Mouse (Mus musculus) liver, embryonic 16.5 days (tissue): Measurements from ENCODE around the gene Ccsap. TPM values are rescaled to one million over a fixed set of nuclear protein-coding genes. Genes with fewer than 3 reads are reported as not detected.
A peak's percentile ranks its signal among the peaks of the same experiment; 100 is the strongest.

Source experiments
- ATAC-seq: fragments of 200-750 bp; cut with Nextera tagmentation; 2 replicates; pipeline ENCODE4 v1.8.0; 2017; ENCODE audit warnings: low read depth, mild to moderate bottlenecking, moderate number of reproducible peaks, moderate library complexity
- H3K27ac ChIP-seq: fragments of 300-500 bp; sonication (generic); 2 replicates; pipeline ENCODE4 v1.5.1; 2014; ENCODE audit warnings: mild to moderate bottlenecking, low read length
- H3K27me3 ChIP-seq: fragments of 300-500 bp; sonication (generic); 2 replicates; pipeline ENCODE4 v1.6.1; 2014; ENCODE audit warnings: low read depth, low read length, mixed read lengths; ENCODE audit not compliant: control insufficient read depth, insufficient read depth
- H3K36me3 ChIP-seq: fragments of 300-500 bp; sonication (generic); 2 replicates; pipeline ENCODE4 v1.6.1; 2014; ENCODE audit warnings: mild to moderate bottlenecking; ENCODE audit not compliant: control insufficient read depth, insufficient read depth
- H3K4me1 ChIP-seq: fragments of 300-500 bp; sonication (generic); 2 replicates; pipeline ENCODE4 v1.6.1; 2014; ENCODE audit warnings: low read depth, low read length, mixed read lengths; ENCODE audit not compliant: control insufficient read depth
- H3K4me2 ChIP-seq: fragments of 300-500 bp; sonication (generic); 2 replicates; pipeline ENCODE4 v1.6.1; 2014; ENCODE audit warnings: low read depth, low read length, mixed read lengths
- H3K4me3 ChIP-seq: fragments of 300-500 bp; sonication (generic); 2 replicates; pipeline ENCODE4 v1.5.1; 2014; ENCODE audit warnings: low read depth, mild to moderate bottlenecking, low read length
- H3K9ac ChIP-seq: fragments of 300-500 bp; sonication (generic); 2 replicates; pipeline ENCODE4 v1.6.1; 2014; ENCODE audit warnings: low read depth, low read length
- H3K9me3 ChIP-seq: fragments of 300-500 bp; sonication (generic); replicated peaks from 2 replicates; pipeline ENCODE4 v1.6.1; 2016; ENCODE audit warnings: low read length; ENCODE audit not compliant: control insufficient read depth
- WGBS: fragments of 180-500 bp; shearing (Covaris S2); extraction: QIAGEN DNeasy Blood & Tissue Kit; methylation state at CpG from one replicate; pipeline ENCODE4 v1.1.7; 2014; ENCODE audit not compliant: insufficient replicate concordance; 5-methylcytosine and 5-hydroxymethylcytosine counted together
- polyA plus RNA-seq: library from polyadenylated mRNA; unstranded; fragments of >200 nt; fragmentation: Nextera tagmentation; extraction: Ambion mirVana; gene quantifications from 2 replicates; pipeline ENCODE4 v1.2.1, GENCODE M21; 2015

The Ccsap gene
- polyA plus RNA-seq, 1 experiment from 2014 or later = 2.3 TPM

GRCm38 (mm10) chr8:123836354-123836753 lies 23.7 kb downstream of the Ccsap start:
- H3K36me3 ChIP-seq = peaks cover 25% of the 10 kb centered on the region
- no peak overlapping the region for H3K27ac ChIP-seq
- no peak overlapping the region for H3K9ac ChIP-seq
- 83% methylated on average over 6 of the region's 6 CpGs for WGBS
- no peaks in the 10 kb centered on the region for H3K27me3 ChIP-seq
- no peak overlapping the region for H3K4me3 ChIP-seq
- no peaks in the 10 kb centered on the region for H3K4me1 ChIP-seq
- no peak for ATAC-seq
- H3K9me3 ChIP-seq = no peaks in the 10 kb centered on the region
- H3K4me2 ChIP-seq = no peak overlapping the region

DNA sequence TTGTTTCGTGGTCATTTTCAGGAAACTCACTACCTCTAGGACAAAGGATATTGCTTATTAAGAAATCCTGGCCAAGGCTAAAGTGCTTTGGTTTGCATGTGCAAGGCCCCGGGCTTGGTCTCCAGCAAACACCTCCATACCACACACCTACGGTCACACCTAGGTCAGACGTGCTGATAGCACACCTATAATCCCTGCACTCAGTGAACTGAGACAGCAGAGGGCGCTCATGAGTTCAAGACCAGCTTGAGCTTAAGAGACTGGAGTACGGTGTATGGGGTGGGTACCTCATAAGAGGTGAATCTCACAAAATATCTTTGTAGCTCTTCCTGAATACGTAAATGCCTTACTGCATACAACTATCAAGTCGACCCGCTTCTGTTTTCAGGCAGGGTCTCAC lies 24.6 kb downstream of the Ccsap start:
- WGBS = 62% methylated on average over 9 of the region's 9 CpGs
- H3K4me2 ChIP-seq = no peak overlapping the region
- H3K4me1 ChIP-seq = no peaks in the 10 kb centered on the region
- no peak overlapping the region for H3K4me3 ChIP-seq
- H3K27ac ChIP-seq = no peak overlapping the region
- no peaks in the 10 kb centered on the region for H3K9me3 ChIP-seq
- ATAC-seq = 0 out of 2 replicates have a peak, but pooled peaks have one; percentile 42
- no peak overlapping the region for H3K9ac ChIP-seq
- no peaks in the 10 kb centered on the region for H3K27me3 ChIP-seq
- H3K36me3 ChIP-seq = peaks cover 25% of the 10 kb centered on the region

DNA sequence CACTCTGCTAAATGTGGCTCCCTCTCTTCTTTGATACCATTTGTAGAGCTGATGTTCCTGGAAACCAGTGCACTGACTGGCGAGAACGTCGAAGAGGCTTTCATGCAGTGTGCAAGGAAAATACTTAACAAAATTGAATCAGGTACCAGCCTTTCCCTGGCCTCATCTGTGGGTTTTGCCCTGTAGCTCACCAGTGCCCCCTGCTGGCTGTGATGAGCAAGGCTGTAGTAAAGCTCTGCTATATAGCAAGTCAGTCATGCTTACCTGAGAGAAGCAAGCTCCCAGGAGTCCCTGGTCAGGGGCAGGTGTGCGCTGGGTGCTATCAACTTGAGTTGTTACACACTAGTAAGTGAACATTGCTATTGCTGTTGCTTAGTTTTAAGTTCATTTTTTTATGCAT lies 27.3 kb downstream of the Ccsap start:
- Histone ChIP-seq H3K36me3 (peaks cover 25% of the 10 kb centered on the region), H3K9me3 (no peaks in the 10 kb centered on the region), H3K4me3 (no peak overlapping the region), H3K27me3 (no peaks in the 10 kb centered on the region), H3K27ac (no peak overlapping the region), H3K4me2 (no peak overlapping the region), H3K9ac (no peak overlapping the region), H3K4me1 (no peaks in the 10 kb centered on the region)
- ATAC-seq = no peak
- 87% methylated on average over 4 of the region's 4 CpGs for WGBS

DNA sequence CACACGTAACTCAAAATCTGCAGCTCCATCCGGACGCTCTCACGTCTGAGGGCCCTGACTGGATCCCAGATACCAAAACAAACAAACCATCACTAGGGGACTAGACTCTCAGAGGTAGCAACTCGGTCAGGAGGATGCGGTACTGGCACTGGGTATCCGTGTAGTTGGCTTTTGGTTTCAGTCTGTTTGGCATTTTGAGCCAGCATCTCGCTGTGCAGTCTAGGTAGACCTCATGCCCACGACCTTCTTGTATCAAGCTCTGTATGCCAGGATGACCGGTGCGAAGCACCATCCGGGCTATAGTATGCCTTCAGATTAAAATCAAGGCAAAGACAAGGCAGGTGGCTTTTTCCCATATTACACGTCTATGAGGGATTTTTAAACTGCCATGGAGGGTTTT lies 32.5 kb downstream of the Ccsap start:
- H3K27me3 ChIP-seq = no peaks in the 10 kb centered on the region
- peaks cover 12% of the 10 kb centered on the region for H3K4me1 ChIP-seq
- no peak overlapping the region for H3K9ac ChIP-seq
- ATAC-seq = no peak
- H3K27ac ChIP-seq = no peak overlapping the region
- no peak overlapping the region for H3K4me2 ChIP-seq
- H3K4me3 ChIP-seq = no peak overlapping the region
- no peaks in the 10 kb centered on the region for H3K9me3 ChIP-seq
- peaks cover 7% of the 10 kb centered on the region for H3K36me3 ChIP-seq
- WGBS = 82% methylated on average over 13 of the region's 13 CpGs

- H3K9me3 ChIP-seq = no peaks in the 10 kb centered on the region
- no peak overlapping the region for H3K9ac ChIP-seq
- ATAC-seq = no peak
- WGBS = 82% methylated on average over 7 of the region's 7 CpGs
- peaks cover 5% of the 10 kb centered on the region; the same call in 1 of the 2 replicates for H3K36me3 ChIP-seq
- no peak overlapping the region for H3K27ac ChIP-seq
- no peak overlapping the region for H3K4me3 ChIP-seq
- H3K27me3 ChIP-seq = no peaks in the 10 kb centered on the region
- peaks cover 15% of the 10 kb centered on the region for H3K4me1 ChIP-seq
- no peak overlapping the region for H3K4me2 ChIP-seq
These were observed 33.3 kb downstream of the Ccsap start for GRCm38 (mm10) chr8:123826758-123827157.

- peaks cover 5% of the 10 kb centered on the region; the same call in 1 of the 2 replicates for H3K36me3 ChIP-seq
- no peaks in the 10 kb centered on the region for H3K9me3 ChIP-seq
- no peak overlapping the region for H3K9ac ChIP-seq
- no peak overlapping the region for H3K27ac ChIP-seq
- no peaks in the 10 kb centered on the region for H3K27me3 ChIP-seq
- H3K4me3 ChIP-seq = no peak overlapping the region
- H3K4me2 ChIP-seq = no peak overlapping the region
- WGBS = 74% methylated on average over 9 of the region's 9 CpGs
- no peak for ATAC-seq
- H3K4me1 ChIP-seq = peaks cover 21% of the 10 kb centered on the region
These were observed 34.0 kb downstream of the Ccsap start for GRCm38 (mm10) chr8:123826001-123826400.

GRCm38 (mm10) chr8:123823532-123824123 lies 36.4 kb downstream of the Ccsap start:
- H3K27me3 ChIP-seq = no peaks in the 10 kb centered on the region
- H3K9ac ChIP-seq = no peak overlapping the region
- H3K9me3 ChIP-seq = no peaks in the 10 kb centered on the region
- peak; percentile 20; the same call in 1 of the 2 replicates for ATAC-seq
- H3K4me1 ChIP-seq = peaks cover 45% of the 10 kb centered on the region
- no peak overlapping the region for H3K4me3 ChIP-seq
- peak overlapping the region; percentile 16; the same call in 1 of the 2 replicates for H3K4me2 ChIP-seq
- H3K27ac ChIP-seq = peak overlapping the region; percentile 65; the same call in 1 of the 2 replicates
- H3K36me3 ChIP-seq = peaks cover 5% of the 10 kb centered on the region; the same call in 1 of the 2 replicates
- 30% methylated on average over 18 of the region's 18 CpGs for WGBS

DNA sequence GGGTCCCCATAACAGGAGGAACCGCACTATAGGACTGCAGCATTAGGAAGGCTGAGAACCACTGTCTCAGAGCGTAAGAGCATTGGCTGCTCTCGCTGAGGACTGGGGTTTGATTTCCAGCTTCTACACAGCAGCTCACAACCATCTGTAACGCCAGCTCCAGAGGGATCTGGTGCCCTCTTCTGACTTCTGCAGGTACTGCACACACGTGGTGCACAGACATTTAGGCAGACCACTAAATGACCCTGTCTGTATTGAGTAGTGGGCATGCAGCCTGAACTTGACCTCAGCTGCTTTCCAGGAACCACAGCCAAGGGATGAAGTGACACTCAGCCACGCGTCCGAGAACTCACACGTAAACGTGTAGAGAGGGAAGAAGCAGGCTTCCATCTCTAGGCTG lies 36.9 kb downstream of the Ccsap start:
- Histone ChIP-seq H3K9me3 (no peaks in the 10 kb centered on the region), H3K36me3 (peaks cover 5% of the 10 kb centered on the region; the same call in 1 of the 2 replicates), H3K4me2 (0 out of 2 replicates have a peak overlapping the region, but pooled peaks have one; percentile 16), H3K4me1 (peaks cover 47% of the 10 kb centered on the region), H3K4me3 (no peak overlapping the region), H3K27ac (peak overlapping the region; percentile 65; the same call in 1 of the 2 replicates), H3K27me3 (no peaks in the 10 kb centered on the region), H3K9ac (no peak overlapping the region)
- 52% methylated on average over 10 of the region's 10 CpGs for WGBS
- ATAC-seq = no peak

DNA sequence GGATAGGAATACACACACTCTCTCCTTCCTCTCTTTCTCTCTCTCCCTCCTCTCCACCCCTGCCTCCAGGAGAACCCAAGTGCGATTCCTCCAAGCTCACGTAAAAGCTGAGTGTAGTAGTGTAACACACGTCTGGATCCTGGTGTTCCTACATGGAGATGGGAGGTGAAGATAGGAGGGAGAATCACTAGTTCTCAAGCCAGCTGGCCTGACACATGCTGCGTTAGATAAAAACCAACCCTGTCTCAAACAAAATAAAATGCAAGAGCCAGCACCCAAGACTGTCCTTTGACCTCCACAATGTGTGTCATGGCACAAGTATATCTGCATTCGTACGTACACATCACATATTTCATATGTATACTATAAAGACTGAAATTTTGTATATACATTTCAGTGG lies 39.2 kb downstream of the Ccsap start:
- WGBS = 36% methylated on average over 6 of the region's 6 CpGs
- Histone ChIP-seq H3K4me1 (peaks cover 47% of the 10 kb centered on the region), H3K9ac (no peak overlapping the region; the same call in 1 of the 2 replicates), H3K36me3 (no peaks in the 10 kb centered on the region; the same call in 1 of the 2 replicates), H3K4me3 (no peak overlapping the region), H3K4me2 (peak overlapping the region; percentile 34), H3K27ac (peak overlapping the region; percentile 70), H3K9me3 (no peaks in the 10 kb centered on the region), H3K27me3 (no peaks in the 10 kb centered on the region)
- ATAC-seq = peak; percentile 27; the same call in 1 of the 2 replicates
